Mouse (Mus musculus) gastrocnemius, postnatal 25 days (tissue): ENCODE data around the gene Adad2. TPM values are rescaled to one million over a fixed set of nuclear protein-coding genes. Genes with fewer than 3 reads are reported as not detected.

Source experiments
- DNase-seq: peaks from one replicate; pipeline ENCODE4 v3.0.0; 2022
- long read RNA-seq, 2 experiments: library from polyadenylated mRNA; stranded (forward); transcript quantifications; one replicate each; pipeline ENCODE4 v2.0.0; 2021
- total RNA-seq, 2 experiments: library from RNA; stranded (reverse); gene quantifications; 1 replicate in 1 of 2; 2 replicates in 1 of 2; pipeline ENCODE4 v1.2.3; 2021

Gene Adad2
- under 1 TPM in 1 of 2 experiments, not detected in 1; 0.23 TPM for total RNA-seq
- long read RNA-seq, experiment 1 = 0 reads
- long read RNA-seq, experiment 2 = 0 reads

- DNase-seq = no peak
Observed at GRCm38 (mm10) chr8:119612471-119612870, at the start of gene Adad2. TSS of gene Adad2 (plus strand) at chr8:119612747.

GRCm38 (mm10) chr8:119563849-119564251 lies 48.7 kb upstream of the Adad2 start:
- DNase-seq = no peak

GRCm38 (mm10) chr8:119566367-119566766 lies 46.2 kb upstream of the Adad2 start:
- no peak for DNase-seq

GRCm38 (mm10) chr8:119568251-119568650 lies 44.3 kb upstream of the Adad2 start:
- no peak for DNase-seq

- DNase-seq = no peak
Observed at GRCm38 (mm10) chr8:119568951-119569350, 43.6 kb upstream of the Adad2 start.

- DNase-seq = no peak
Observed at GRCm38 (mm10) chr8:119569881-119570280, 42.7 kb upstream of the Adad2 start.

GRCm38 (mm10) chr8:119571135-119571534 lies 41.4 kb upstream of the Adad2 start:
- no peak for DNase-seq

GRCm38 (mm10) chr8:119572411-119572810 lies 40.1 kb upstream of the Adad2 start:
- DNase-seq = no peak

- peak; percentile 93 for DNase-seq
Observed at GRCm38 (mm10) chr8:119574437-119575365, 37.8 kb upstream of the Adad2 start, which contains the start of the genes Hsdl1 and Dnaaf1. TSS of gene Hsdl1 (minus strand) at chr8:119575183. TSS of gene Dnaaf1 (plus strand) at chr8:119575235.

- DNase-seq = no peak
Observed at GRCm38 (mm10) chr8:119575366-119575726, 37.2 kb upstream of the Adad2 start.

GRCm38 (mm10) chr8:119579096-119579495 lies 33.5 kb upstream of the Adad2 start:
- DNase-seq = no peak

GRCm38 (mm10) chr8:119580441-119581161 lies 31.9 kb upstream of the Adad2 start:
- no peak for DNase-seq

- no peak for DNase-seq
Observed at GRCm38 (mm10) chr8:119585901-119586300, 26.6 kb upstream of the Adad2 start.

GRCm38 (mm10) chr8:119588321-119588720 lies 24.2 kb upstream of the Adad2 start:
- DNase-seq = no peak

GRCm38 (mm10) chr8:119588844-119589243 lies 23.7 kb upstream of the Adad2 start:
- no peak for DNase-seq

- no peak for DNase-seq
Observed at GRCm38 (mm10) chr8:119590348-119590747, 22.2 kb upstream of the Adad2 start.

GRCm38 (mm10) chr8:119591456-119591855 lies 21.1 kb upstream of the Adad2 start:
- DNase-seq = no peak

- DNase-seq = no peak
Observed at GRCm38 (mm10) chr8:119603771-119604170, 8.8 kb upstream of the Adad2 start.

- no peak for DNase-seq
Observed at GRCm38 (mm10) chr8:119604398-119604803, 8.1 kb upstream of the Adad2 start.

- peak; percentile 84 for DNase-seq
Observed at GRCm38 (mm10) chr8:119604996-119605395, 7.6 kb upstream of the Adad2 start, which contains the start of gene Taf1c. TSS of gene Taf1c (minus strand) at chr8:119605222.

- DNase-seq = no peak
Observed at GRCm38 (mm10) chr8:119606224-119606623, 6.3 kb upstream of the Adad2 start.

- DNase-seq = no peak
Observed at GRCm38 (mm10) chr8:119615096-119615495, 2.5 kb downstream of the Adad2 start.

- DNase-seq = no peak
Observed at GRCm38 (mm10) chr8:119616358-119616757, 3.8 kb downstream of the Adad2 start.
